Mouse (Mus musculus): ENCODE measurements around the gene Gzmm.

DNA sequence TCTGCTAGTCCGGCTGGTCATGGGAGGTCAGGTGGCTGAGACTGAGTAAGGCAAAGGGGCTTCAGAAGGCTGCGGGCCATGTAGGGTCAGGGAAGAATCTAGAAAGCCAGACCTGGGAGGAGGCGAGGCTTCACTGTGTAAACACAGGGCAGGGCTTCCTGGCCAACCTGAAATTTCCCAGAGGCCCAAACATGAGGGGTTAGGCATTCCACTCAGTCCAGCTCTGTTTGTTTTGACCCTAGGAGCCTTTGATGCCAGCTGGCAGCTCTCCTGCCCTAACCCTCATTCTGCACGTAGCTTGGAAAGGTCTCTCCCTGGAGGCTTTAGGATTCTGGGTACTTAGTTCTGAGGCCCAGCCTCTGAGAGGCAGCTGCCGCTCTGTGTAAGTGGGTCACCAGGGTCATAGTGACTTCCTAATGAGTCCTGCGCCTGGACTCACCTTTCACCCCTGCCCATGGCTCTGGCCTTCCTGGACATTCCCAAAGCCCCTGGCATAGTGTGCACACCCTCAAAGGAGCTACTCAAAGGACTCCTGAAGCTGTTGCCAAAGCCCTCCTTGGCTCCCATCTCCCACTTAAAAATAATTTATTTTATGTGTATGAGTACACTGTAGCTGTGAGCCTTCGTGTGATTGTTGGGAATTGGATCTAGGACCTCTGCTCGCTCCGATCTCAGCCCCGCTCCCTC is 12.8 kb downstream of the Gzmm start:
- TF ChIP-seq POLR2A (IDR thresholded peaks at IDR 0.05; ENCODE audit: borderline replicate concordance, extremely low read depth, insufficient read depth, insufficient read length, poor library complexity, severe bottlenecking), result no peak
- no peak for TF ChIP-seq CTCF (IDR thresholded peaks at IDR 0.05; ENCODE audit: borderline replicate concordance, extremely low read depth, insufficient read depth, insufficient read length)

Data from brain, embryonic 14.5 days (tissue).